Mouse (Mus musculus) brain, embryonic 14.5 days (tissue): ENCODE data around the gene Rbpms2.

ENCODE experiments used
- CTCF ChIP-seq: fragments of 200-500 bp; IDR thresholded peaks from 2 replicates; pipeline ENCODE4 v1.5.1; 2012; ENCODE audit warnings: inconsistent platforms, mild to moderate bottlenecking, moderate library complexity, borderline replicate concordance; ENCODE audit not compliant: insufficient read depth, insufficient read length; ENCODE audit errors: extremely low read depth
- POLR2A ChIP-seq: fragments of 200-500 bp; IDR thresholded peaks from 2 replicates; pipeline ENCODE4 v1.6.1; 2012; ENCODE audit warnings: mild to moderate bottlenecking, inconsistent platforms, borderline replicate concordance; ENCODE audit not compliant: poor library complexity, insufficient read depth, insufficient read length, severe bottlenecking; ENCODE audit errors: extremely low read depth

GRCm38 (mm10) chr9:65646782-65647181, 17.3 kb downstream of the Rbpms2 start:
- TF ChIP-seq CTCF (no peak), POLR2A (no peak)
